Mouse (Mus musculus): ENCODE results near the gene Arhgap29. TPM values are rescaled to one million over a fixed set of nuclear protein-coding genes. Genes with fewer than 3 reads are reported as not detected.

Gene Arhgap29
- polyA plus RNA-seq, 1 experiment from 2014 or later = 18.0 TPM

- WGBS = 89% methylated on average over 8 of the region's 8 CpGs
- no peaks in the 10 kb centered on the region for H3K27me3 ChIP-seq (replicated peaks)
- ATAC-seq (ENCODE audit: low FRiP score) = no peak
Measured at GRCm38 (mm10) chr3:122021029-122021652, 68.8 kb downstream of the Arhgap29 start.

GRCm38 (mm10) chr3:122022355-122022754, 70.0 kb downstream of the Arhgap29 start:
- no peaks in the 10 kb centered on the region for H3K36me3 ChIP-seq
- no peaks in the 10 kb centered on the region for H3K4me1 ChIP-seq
- no peaks in the 10 kb centered on the region for H3K9me3 ChIP-seq (replicated peaks)
- 89% methylated on average over 3 of the region's 3 CpGs for WGBS
- H3K27me3 ChIP-seq (replicated peaks) = no peaks in the 10 kb centered on the region
- no peak overlapping the region for H3K9ac ChIP-seq (replicated peaks)
- no peak overlapping the region for H3K27ac ChIP-seq (replicated peaks)
- no peak overlapping the region for H3K4me3 ChIP-seq (replicated peaks)
- no peak for ATAC-seq (ENCODE audit: low FRiP score)
- no peak overlapping the region for H3K4me2 ChIP-seq

More at GRCm38 (mm10) chr3:122021029-122021652, 68.8 kb downstream of the Arhgap29 start:
- Histone ChIP-seq H3K9ac (replicated peaks) (no peak overlapping the region), H3K27ac (replicated peaks) (no peak overlapping the region), H3K36me3 (no peaks in the 10 kb centered on the region), H3K4me3 (replicated peaks) (no peak overlapping the region), H3K4me2 (no peak overlapping the region), H3K9me3 (replicated peaks) (no peaks in the 10 kb centered on the region), H3K4me1 (no peaks in the 10 kb centered on the region)

- Histone ChIP-seq H3K27me3 (replicated peaks) (no peaks in the 10 kb centered on the region), H3K36me3 (no peaks in the 10 kb centered on the region), H3K27ac (replicated peaks) (no peak overlapping the region), H3K4me1 (no peaks in the 10 kb centered on the region), H3K9me3 (replicated peaks) (no peaks in the 10 kb centered on the region), H3K4me3 (replicated peaks) (no peak overlapping the region), H3K4me2 (no peak overlapping the region), H3K9ac (replicated peaks) (no peak overlapping the region)
- no peak for ATAC-seq (ENCODE audit: low FRiP score)
- 81% methylated on average over 5 of the region's 5 CpGs for WGBS
Measured at GRCm38 (mm10) chr3:122026676-122027075, 74.3 kb downstream of the Arhgap29 start.

- Histone ChIP-seq H3K4me3 (replicated peaks) (no peak overlapping the region), H3K4me2 (no peak overlapping the region), H3K36me3 (no peaks in the 10 kb centered on the region), H3K27me3 (replicated peaks) (no peaks in the 10 kb centered on the region), H3K4me1 (no peaks in the 10 kb centered on the region), H3K27ac (replicated peaks) (no peak overlapping the region), H3K9me3 (replicated peaks) (no peaks in the 10 kb centered on the region), H3K9ac (replicated peaks) (no peak overlapping the region)
- 96% methylated on average over 8 of the region's 8 CpGs for WGBS
- ATAC-seq (ENCODE audit: low FRiP score) = no peak
Measured at GRCm38 (mm10) chr3:122027776-122028175, 75.4 kb downstream of the Arhgap29 start.

- Histone ChIP-seq H3K27me3 (replicated peaks) (no peaks in the 10 kb centered on the region), H3K4me2 (no peak overlapping the region), H3K9ac (replicated peaks) (no peak overlapping the region), H3K4me1 (peaks cover 5% of the 10 kb centered on the region; the same call in 1 of the 2 replicates), H3K27ac (replicated peaks) (no peak overlapping the region), H3K4me3 (replicated peaks) (no peak overlapping the region), H3K9me3 (replicated peaks) (no peaks in the 10 kb centered on the region), H3K36me3 (no peaks in the 10 kb centered on the region)
- ATAC-seq (ENCODE audit: low FRiP score) = no peak
- 36% methylated on average over 9 of the region's 9 CpGs for WGBS
Measured at GRCm38 (mm10) chr3:122033248-122033837, 81.0 kb downstream of the Arhgap29 start.

- Histone ChIP-seq H3K4me2 (no peak overlapping the region), H3K9ac (replicated peaks) (no peak overlapping the region), H3K4me1 (peaks cover 5% of the 10 kb centered on the region; the same call in 1 of the 2 replicates), H3K36me3 (no peaks in the 10 kb centered on the region), H3K9me3 (replicated peaks) (no peaks in the 10 kb centered on the region), H3K27me3 (replicated peaks) (no peaks in the 10 kb centered on the region), H3K4me3 (replicated peaks) (no peak overlapping the region), H3K27ac (replicated peaks) (no peak overlapping the region)
- ATAC-seq (ENCODE audit: low FRiP score) = no peak
- WGBS = 91% methylated on average over 5 of the region's 5 CpGs
Measured at GRCm38 (mm10) chr3:122034240-122034639, 81.9 kb downstream of the Arhgap29 start.

GRCm38 (mm10) chr3:122035092-122035491, 82.8 kb downstream of the Arhgap29 start:
- Histone ChIP-seq H3K4me1 (peaks cover 5% of the 10 kb centered on the region; the same call in 1 of the 2 replicates), H3K4me2 (no peak overlapping the region), H3K27me3 (replicated peaks) (no peaks in the 10 kb centered on the region), H3K27ac (replicated peaks) (no peak overlapping the region), H3K36me3 (no peaks in the 10 kb centered on the region), H3K9ac (replicated peaks) (no peak overlapping the region), H3K9me3 (replicated peaks) (no peaks in the 10 kb centered on the region), H3K4me3 (replicated peaks) (no peak overlapping the region)
- WGBS = 22% methylated on average over 3 of the region's 3 CpGs
- no peak for ATAC-seq (ENCODE audit: low FRiP score)

- Histone ChIP-seq H3K4me1 (peaks cover 21% of the 10 kb centered on the region), H3K9ac (replicated peaks) (no peak overlapping the region), H3K9me3 (replicated peaks) (no peaks in the 10 kb centered on the region), H3K36me3 (no peaks in the 10 kb centered on the region), H3K27me3 (replicated peaks) (peaks cover 22% of the 10 kb centered on the region), H3K4me3 (replicated peaks) (no peak overlapping the region), H3K4me2 (no peak overlapping the region), H3K27ac (replicated peaks) (no peak overlapping the region)
- 73% methylated on average over 6 of the region's 6 CpGs for WGBS
- no peak for ATAC-seq (ENCODE audit: low FRiP score)
Measured at GRCm38 (mm10) chr3:122040522-122040921, 88.2 kb downstream of the Arhgap29 start.

- no peaks in the 10 kb centered on the region for H3K36me3 ChIP-seq
- H3K4me3 ChIP-seq (replicated peaks) = no peak overlapping the region
- H3K4me1 ChIP-seq = peaks cover 47% of the 10 kb centered on the region
- H3K4me2 ChIP-seq = peak overlapping the region; percentile 41
- 26% methylated on average over 8 of the region's 8 CpGs for WGBS
- no peak overlapping the region for H3K27ac ChIP-seq (replicated peaks)
- no peak for ATAC-seq (ENCODE audit: low FRiP score)
- H3K9ac ChIP-seq (replicated peaks) = no peak overlapping the region
- H3K9me3 ChIP-seq (replicated peaks) = no peaks in the 10 kb centered on the region
- peaks cover 22% of the 10 kb centered on the region for H3K27me3 ChIP-seq (replicated peaks)
Measured at GRCm38 (mm10) chr3:122043102-122043501, 90.8 kb downstream of the Arhgap29 start.

- Histone ChIP-seq H3K27ac (replicated peaks) (0 out of 2 replicates have a peak within 1 kb of the TSS, but pooled peaks have one; percentile 1), H3K36me3 (no peaks in the 10 kb centered on the region), H3K4me1 (peaks cover 55% of the 10 kb centered on the region), H3K27me3 (replicated peaks) (peaks cover 22% of the 10 kb centered on the region), H3K4me3 (replicated peaks) (peak within 1 kb of the TSS; percentile 10), H3K9ac (replicated peaks) (peak within 1 kb of the TSS; percentile 18; the same call in 1 of the 2 replicates), H3K4me2 (peak within 1 kb of the TSS; percentile 41), H3K9me3 (replicated peaks) (no peaks in the 10 kb centered on the region)
- WGBS = 8% methylated on average over 26 of the region's 26 CpGs
- ATAC-seq (ENCODE audit: low FRiP score) = no peak
Measured at GRCm38 (mm10) chr3:122043799-122044547, 91.6 kb downstream of the Arhgap29 start, which contains the start of gene Abca4. Abca4 (plus strand) TSS chr3:122044443.

- no peaks in the 10 kb centered on the region for H3K9me3 ChIP-seq (replicated peaks)
- H3K36me3 ChIP-seq = no peaks in the 10 kb centered on the region
- H3K27ac ChIP-seq (replicated peaks) = no peak overlapping the region
- ATAC-seq (ENCODE audit: low FRiP score) = no peak
- peak overlapping the region; percentile 19 for H3K4me2 ChIP-seq
- peaks cover 22% of the 10 kb centered on the region for H3K27me3 ChIP-seq (replicated peaks)
- H3K4me1 ChIP-seq = peaks cover 56% of the 10 kb centered on the region
- no peak overlapping the region for H3K9ac ChIP-seq (replicated peaks)
- H3K4me3 ChIP-seq (replicated peaks) = no peak overlapping the region
- 5% methylated on average over 10 of the region's 10 CpGs for WGBS
Measured at GRCm38 (mm10) chr3:122046187-122046620, 93.9 kb downstream of the Arhgap29 start.
